Mouse (Mus musculus): ENCODE results near the gene Nek5.

Gene Nek5

DNA sequence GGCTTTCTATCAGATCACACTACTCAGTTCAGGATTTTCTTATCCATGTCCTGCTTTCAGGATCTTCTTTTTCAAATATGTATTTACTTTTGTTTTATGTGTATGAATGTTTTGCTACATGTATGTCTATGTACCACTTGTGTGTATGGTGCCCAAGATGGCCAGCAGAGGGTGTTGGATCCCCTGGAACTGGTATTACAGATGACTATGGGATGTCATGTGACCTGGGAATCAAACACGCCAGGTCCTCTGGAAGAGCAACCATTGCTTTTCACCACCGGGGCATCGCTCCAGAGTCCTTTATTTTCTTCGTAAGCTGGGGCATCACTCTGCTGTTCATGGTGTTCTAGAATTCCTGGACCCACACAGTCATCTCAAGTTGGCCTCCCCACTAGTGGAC is 35.6 kb downstream of the Nek5 start:
- DNase-seq (ENCODE audit: low spot score) = no peak

DNA sequence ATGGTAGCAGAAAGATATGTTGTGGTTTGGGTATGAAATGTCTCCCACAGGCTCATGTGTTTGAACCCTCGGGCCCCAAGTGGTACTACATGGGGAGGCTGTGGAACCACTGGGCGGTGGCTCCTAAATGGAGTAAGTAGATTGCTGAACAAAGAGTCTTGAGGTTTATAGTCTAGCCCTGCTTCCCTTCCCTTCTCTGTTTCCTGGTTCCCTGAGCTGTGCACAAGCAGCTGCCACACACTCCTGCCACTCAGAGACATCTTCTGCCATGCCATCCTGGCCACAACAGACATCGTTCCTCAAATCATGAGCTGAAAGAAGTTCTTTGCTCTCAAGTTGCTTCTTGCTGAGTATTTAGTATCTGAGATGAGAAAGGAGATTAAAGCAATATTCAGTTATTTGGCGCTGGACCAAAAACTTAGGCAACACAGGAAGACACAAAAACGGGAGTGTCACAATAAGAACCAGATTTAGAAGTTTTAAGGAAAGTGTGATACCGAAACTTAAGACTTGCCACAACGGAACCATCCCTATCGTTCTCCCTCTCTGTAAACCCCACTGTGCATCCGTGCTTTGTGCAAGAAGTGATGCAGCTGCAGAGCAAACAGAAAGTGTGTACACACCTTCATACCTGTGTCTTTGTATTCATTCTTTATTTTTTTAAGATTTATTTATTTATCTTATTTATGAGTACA is 45.4 kb downstream of the Nek5 start:
- DNase-seq (ENCODE audit: low spot score) = no peak

DNA sequence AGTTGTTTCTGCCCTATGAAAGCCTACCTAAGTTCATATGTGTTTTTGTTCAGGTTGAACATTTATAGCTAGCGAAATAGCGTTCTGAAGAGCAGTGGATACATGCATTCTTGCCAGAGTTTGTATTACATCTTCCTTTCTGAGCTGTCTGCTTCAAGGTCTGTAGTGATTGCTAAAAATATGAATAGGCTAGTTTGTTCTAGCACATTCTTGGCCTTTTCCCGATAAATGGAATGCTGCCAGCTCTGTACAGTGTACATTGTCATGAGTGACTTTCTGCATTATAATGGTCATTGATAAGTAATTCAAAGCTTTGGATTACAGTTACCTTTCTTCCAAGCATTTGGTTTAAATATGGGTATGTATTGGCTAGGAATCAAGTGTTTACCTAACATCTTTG is 63.7 kb downstream of the Nek5 start:
- no peak for DNase-seq (ENCODE audit: low spot score)

DNA sequence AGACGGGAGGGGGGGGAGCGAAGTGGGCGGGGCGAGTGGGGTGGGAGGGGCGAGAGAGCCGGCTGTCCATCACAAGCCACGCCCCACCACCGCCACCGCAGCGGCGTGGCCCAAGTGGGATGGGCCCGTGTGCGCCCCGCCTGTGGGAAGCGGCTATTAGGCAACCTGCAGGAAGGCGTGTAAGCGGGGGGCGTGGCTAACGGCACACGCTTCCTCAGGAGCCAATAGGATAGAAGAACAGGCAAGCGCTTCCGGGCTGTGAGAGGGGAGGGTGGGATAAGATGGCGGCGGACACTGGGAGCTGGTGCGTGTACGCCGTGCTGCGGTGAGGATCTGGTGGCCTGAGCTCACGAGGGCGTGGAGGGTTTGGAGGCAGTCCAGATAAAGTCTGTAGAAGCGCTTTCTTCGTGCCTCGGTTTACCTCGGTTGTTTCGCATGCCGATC is 64.4 kb downstream of the Nek5 start, which contains the start of gene Alg11:
Gene Alg11, plus strand, starts transcription at position 276 of the 444 bp plus-strand sequence.
- peak; percentile 85 for DNase-seq (ENCODE audit: low spot score)

DNA sequence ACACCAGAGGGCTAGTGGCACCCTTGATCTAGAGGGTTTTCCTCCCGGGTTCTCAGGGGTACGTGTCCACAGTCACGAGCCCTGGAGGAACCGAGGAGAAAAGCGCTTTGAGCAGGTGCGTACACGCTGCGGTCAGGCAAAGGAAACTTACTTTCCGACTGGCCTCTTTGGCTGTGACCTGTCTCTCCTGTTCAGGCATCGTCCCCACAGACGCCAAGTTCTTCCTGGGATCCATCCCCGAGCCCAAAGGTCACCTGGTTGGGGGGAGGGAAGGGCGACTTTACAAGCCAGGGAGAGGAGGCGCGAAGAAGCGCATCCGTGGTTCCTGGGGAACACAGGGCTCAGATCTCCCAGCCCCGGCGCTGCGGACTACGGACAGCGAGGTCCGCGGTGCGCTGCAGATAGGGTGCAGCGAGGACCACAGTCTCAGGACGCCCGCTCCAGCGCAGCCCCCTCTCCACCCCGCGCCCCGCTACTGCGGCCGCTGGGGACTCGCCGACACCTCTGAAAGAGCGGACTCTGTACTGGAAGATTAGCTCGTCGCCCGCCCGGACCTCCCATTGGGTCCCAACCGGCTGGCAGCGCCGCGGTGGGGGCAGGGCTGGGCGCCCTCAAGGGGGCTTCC is 64.9 kb downstream of the Nek5 start, which contains the start of gene Atp7b:
Gene Atp7b, minus strand, starts transcription at position 485 of the 625 bp plus-strand sequence.
- no peak for DNase-seq (ENCODE audit: low spot score)

DNA sequence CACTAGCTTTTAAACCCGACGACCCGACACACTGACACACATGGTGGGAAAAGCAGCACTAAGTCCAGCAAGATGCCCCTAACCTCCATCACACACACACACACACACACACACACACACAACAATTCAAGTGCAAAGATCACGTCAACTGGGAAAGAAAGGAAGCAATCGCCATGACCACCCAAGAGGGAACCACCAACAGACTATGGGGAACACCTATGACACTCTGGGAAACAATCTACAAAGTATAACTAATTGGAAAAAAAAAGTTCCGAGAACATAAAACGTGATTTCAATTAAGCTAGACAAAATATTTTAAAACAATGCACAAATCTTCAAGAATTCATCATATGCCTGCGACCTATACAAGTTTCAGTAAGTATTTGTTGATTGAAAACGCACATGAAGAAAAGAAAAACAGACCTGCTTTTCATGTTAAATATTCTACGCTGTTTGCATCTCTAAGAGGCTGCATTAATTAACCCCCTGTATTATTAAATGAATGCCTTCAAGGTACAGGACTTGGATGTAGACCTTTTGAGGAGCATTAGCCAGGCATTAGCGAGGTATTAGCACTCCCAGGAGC is 65.6 kb downstream of the Nek5 start:
- DNase-seq (ENCODE audit: low spot score) = no peak

DNA sequence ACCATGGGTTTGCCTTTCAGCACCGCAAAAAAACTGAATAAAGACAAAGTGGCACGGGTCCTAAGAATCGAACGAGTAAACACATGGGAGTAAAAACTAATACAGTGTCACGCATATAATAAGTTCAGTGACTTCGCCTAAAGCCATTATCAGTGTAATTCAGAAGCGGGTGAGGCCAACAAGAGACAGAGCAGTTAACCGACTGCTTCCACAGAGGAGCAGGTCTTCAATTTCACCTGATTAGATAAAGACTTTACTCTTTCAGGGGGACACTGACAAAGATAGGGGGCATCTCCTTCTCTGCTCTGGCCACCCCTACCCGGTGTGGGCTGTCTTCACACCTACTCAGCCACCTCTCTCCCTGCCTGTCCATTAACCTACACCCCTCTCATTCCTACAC is 66.5 kb downstream of the Nek5 start:
- no peak for DNase-seq (ENCODE audit: low spot score)

DNA sequence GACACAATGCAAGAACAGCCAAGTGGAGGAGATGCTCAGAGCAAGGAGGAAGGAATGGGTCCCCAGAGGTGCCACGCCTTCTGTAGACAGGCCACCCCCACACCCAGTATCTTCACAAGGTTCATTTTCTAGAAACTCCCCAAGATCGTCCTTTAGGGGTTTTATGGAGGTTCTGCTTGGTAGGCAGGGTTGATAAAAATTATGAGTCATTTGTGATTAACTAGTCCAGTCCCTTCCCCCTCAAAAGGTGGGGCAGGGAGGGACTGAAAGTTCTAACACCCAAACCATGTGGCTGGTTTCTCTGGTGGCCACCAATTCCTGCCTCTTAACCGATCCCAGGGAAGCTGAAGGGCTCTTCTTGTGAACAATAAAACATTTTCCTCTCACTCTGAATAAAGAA is 68.0 kb downstream of the Nek5 start:
- DNase-seq (ENCODE audit: low spot score) = no peak

DNA sequence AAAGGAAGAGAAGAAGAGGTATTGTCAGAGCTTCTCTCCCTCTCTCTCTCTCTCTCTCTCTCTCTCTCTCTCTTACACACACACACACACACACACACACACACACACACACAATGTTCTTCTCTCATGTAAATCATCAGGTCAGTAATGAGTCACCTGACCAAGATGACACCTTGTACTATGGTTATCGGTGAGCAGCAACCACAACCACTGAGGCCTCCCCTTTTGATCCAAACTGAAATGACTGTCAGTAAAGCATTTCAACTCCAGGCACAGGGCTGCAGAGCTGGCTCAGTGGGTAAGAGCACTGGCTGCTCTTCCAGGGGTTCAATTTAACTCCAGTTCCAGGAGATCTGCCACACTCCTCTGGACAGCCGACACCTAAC is 69.4 kb downstream of the Nek5 start:
- no peak for DNase-seq (ENCODE audit: low spot score)

DNA sequence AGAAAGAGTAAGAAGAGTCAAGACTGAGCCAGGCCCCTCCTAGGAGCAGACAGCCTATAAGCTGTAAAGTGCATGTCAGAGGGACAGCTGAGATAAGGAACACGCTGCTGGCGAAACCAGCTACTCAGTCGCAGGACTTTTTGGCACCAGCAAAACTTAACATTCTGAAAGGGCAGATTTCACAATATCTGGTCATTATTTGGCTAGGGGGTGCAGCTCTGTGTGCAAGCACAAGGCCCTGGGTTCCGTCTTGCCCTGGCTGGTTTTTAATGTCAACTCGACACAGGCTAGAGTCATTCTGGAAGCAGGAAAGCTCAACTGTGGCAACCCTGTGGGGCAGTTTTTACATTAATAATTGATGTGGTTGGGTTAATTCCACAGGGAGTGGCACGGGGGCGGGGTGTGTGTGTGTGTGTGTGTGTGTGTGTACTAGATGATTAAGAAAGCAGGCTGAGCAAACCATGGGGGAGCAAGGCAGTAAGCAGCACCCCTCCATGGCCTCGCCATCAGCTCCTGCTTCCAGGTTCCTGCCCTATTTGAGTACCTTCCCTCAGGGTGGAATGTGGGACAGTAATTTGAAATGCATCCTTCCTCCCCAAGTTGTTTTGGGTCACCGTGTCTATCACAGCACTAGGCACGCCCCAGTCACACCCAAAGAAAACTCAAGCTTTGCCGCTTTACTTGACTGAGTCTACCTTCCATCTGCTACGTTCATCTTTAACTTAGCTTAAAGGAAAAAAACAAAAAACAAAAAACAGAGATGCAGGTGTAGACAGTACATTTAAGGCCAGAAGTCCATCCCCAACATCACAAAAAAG is 70.0 kb downstream of the Nek5 start:
- no peak for DNase-seq (ENCODE audit: low spot score)

DNA sequence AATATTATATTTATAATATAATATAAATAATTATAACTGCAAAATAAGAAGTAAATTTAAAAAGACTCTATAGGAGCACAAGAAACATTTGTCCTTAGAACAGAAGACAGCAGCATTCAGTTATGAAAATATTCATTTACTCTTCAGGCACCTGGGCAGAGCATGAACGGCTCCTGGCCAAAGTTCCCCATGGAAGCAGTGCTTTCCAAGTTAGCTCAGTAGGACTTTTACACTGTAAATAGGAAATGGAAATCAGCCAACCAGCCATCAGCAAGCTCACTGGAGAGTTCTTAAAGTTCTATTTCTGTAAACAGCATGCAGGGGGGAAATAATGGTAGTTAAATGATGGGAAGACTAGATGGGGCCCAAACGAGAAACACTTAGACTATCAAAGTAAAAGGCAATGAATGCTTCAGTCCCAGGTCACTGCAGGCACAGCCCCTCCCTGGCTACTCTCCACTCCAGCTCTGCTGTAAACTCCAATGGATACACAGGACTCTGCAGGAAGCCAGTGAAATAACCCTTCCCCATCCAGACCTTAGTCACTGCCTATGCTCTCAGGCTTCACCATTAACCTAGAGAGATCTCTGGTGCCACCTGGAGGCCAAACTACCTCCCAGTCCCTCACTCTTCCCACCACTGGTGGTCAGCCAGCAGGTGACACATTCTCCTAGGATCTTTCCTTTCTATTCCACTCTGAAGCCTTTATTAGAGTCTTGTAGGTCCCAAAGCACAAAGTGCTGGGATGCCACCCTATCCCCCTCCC is 77.0 kb downstream of the Nek5 start:
- DNase-seq (ENCODE audit: low spot score) = peak; percentile 30

DNA sequence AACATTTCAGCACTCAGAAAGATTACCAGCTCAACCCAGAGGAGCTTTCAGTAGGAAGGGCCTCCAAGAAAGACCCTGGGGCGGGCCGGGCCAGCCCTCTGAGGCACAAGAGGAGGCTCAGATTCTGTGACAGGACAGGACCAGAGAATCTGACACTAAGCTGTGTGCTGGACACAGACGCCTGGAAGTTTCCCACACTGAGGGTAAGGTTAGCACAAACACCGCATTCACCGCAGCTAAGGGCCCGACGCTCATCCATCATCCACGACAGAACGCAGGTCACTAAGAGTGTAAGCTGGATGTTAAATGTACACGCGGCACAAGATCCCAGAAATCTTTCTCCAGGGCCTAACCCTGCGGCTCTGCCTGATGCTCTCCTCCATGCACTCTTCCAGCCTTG is 81.1 kb downstream of the Nek5 start:
- no peak for DNase-seq (ENCODE audit: low spot score)

DNA sequence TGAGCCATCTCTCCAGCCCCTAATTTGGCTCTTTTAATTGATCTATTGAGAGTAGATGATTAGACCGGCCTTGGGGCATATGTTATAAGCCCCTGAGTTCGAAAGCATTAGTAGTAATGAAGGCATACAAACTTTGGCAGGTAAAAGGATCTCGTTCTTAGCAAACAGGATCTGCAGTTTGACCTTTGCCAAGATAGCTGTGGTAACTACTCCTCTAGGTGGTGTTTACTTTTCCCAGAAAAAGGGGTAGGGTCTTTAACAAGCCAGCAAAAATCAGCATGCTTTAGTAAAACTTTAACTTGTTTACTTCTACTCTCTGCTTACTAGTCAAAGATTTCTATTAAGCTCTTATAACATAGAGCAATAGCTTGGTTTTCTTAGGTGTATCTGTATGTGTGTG is 82.3 kb downstream of the Nek5 start:
- no peak for DNase-seq (ENCODE audit: low spot score)

DNA sequence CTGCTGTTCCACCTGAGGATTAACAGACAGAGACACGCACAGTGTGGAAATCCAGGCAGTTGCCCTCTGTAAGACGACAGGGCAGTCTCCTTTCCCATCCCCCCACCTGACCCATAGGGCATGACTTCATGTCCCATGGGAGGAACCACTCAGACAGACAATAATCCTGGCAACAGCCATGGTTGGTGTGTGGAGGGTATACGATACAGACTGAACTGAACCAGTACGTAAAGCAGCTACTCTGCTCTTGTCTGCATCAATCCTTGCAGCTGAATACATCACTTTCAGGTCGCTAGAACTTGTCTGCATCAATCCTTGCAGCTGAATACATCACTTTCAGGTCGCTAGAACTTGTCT is 84.7 kb downstream of the Nek5 start:
- DNase-seq (ENCODE audit: low spot score) = no peak

DNA sequence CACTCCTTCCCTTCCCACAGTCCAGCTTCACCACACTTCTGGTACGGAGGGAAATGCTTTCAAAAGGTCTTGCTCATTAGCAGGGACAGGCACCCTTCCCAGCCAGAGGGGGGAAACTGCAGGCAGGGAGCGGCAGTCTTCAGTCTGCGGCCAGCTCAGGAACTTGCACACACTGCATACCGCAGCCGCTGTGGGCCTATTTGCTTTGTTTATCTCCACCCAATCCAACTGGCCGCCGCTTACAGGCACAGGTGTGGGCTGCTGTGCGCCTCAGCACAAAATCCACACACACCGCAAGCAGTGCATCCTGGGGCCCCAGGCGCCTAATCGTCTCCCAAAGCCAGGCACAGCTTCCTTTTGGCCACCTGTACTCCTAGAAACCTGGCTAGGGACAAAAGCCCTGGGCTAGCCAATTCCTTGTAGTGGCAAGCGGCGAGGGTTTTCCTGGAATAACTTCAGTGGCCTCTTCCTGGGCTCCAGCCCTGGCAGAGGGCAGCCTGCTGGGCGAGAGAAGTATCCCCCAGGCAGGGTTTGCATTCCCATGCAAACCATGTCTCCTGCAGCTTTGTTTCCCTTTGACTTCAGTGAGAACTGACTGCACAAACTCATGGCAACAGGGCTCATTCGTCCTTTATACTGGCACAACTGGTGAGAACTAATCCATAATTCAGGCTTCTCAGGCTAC is 85.2 kb downstream of the Nek5 start:
- DNase-seq (ENCODE audit: low spot score) = no peak

DNA sequence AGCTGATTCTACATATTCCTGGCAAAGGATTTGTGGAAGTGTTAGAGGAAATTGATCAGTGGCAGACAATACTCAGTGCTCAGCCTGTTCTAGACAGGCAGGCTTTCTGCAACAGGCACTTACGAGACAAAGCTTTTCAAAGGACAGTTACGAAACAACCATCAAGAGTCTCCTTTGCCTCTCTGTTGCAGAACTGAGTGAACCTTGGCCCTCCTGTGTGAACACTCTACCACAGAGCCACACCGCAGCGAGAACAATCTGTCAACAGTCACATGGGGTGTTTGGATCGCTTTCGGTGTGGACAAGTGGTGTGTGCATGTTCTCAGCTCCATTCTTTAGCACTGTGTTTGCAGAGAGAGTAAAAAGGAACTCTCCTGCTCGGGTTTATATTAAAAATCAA is 87.8 kb downstream of the Nek5 start:
- DNase-seq (ENCODE audit: low spot score) = no peak

DNA sequence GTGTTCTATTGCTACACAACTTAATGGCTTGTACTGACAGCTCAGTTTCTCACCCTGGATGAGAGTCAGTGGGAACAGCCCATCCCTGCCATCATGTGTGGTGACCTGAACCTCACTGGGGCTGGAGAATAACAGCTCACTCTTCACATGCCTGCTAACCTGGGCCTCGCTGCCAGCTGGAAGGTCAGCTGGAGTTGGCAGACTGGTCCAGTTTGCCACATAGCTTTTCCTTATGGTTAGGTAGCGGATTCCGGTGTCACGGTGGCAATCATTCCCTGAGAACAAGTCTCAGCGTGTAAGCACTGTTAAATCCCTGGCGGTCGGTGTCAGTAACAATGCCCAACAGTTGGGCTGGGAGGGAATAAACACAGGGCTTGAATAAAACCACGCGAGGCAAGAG is 88.7 kb downstream of the Nek5 start:
- DNase-seq (ENCODE audit: low spot score) = no peak

DNA sequence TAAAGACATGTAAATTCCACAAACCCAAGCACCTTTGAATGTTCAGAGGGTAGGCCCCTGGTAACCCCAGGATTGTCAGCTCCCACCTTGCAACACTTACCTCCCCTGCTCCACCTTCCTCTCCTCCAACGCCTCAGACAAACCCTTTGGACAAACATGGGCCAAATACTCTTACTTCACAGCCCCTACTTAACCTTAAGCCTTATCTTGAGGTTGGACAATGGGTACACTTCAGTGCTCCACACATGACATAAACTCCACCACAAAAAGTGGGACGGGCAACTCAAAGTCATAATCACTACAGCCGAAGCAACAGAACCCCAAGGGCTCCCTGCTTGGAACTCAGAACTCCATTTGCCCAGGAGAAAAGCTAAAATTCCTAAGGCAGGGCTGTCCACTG is 93.9 kb downstream of the Nek5 start:
- no peak for DNase-seq (ENCODE audit: low spot score)

DNA sequence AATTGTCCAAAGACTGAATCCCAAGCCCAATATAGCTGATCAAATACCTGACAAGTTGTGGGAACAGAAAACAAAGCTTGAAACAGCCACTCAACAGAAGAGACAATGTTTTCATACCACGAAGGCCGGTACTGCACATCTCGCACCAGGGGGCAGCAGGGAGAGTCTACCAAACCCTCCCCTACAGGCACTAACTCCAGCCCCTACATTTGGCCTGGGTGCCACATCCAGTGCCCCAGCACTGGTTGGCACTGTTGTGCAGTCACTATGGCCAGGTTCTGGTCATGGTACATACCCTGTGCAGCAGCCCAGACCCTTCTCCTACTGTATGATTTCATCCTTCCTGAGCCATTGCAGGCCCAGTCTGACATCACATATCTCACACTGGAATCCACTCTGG is 95.9 kb downstream of the Nek5 start:
- DNase-seq (ENCODE audit: low spot score) = no peak

DNA sequence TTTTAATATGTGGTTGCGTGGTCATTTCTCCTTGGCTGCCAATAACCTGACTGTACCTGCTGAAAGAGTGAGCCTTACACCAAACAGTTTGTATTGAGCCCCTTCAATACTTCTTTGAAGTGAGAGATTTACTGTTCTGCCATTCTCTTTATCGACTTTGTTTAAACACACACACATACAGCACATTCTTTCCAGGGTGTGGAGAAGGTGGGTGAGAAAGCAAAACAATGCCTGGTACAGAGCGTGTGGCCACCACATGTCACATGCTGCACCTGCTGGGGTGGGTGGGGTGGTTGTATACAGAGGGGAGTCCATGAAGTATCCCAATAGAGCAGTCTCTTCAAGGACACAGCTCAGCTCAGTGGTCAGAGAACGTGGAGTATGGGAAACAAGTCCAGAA is 99.6 kb downstream of the Nek5 start:
- DNase-seq (ENCODE audit: low spot score) = no peak
